ENCODE assay signal across 18 mouse cellular contexts in the genomic region with DNA sequence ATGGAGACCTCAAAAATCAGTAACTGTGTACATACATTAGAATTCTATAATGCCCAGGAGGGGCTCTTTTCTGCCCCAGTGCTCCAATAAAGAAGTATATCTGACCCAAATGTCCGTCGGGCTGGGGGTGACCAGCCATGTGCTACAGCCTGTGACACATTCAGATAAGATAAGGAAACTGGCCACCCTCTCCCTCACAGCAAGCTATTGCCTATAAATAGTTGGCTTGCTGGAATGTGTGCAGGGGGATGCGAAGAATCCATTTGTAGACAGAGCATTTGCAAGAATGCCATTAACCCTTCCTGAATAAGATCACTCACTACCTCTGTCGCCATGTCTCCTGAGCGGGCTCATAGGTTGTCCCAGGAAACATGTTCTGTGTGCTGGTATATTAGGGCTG.
DNase-seq lines count a peak whose midpoint lies in the region; ATAC-seq lines count a peak whose summit lies in the region.
"Had no signal": no experiment of that assay in that cellular context is flagged by ENCODE, and none has a peak within 500 bp of the region (broad histone marks: within the 10 kb centered on the region; RNA-seq: fewer than 3 reads in every experiment).

No protein-coding gene starts in this region.

- 15% methylated on average over 5 of the region's 5 CpGs for WGBS in heart, embryonic 11.5 days (ENCODE audit: insufficient replicate concordance)
- 47% methylated on average over 5 of the region's 5 CpGs for WGBS in intestine, embryonic 14.5 days
- WGBS in intestine, embryonic 16.5 days, result 53% methylated on average over 5 of the region's 5 CpGs
- WGBS in heart, embryonic 16.5 days, result 13% methylated on average over 5 of the region's 5 CpGs

- peaks cover 9% of the 10 kb centered on the region for H3K4me1 ChIP-seq in heart, embryonic 11.5 days (ENCODE audit: control insufficient read depth, insufficient read depth, low read length)
- no peaks in the 10 kb centered on the region for H3K4me1 ChIP-seq in intestine, embryonic 14.5 days (replicated peaks; ENCODE audit: control insufficient read depth, insufficient read depth, low read length)
- 0 out of 2 replicates have a peak, but pooled peaks cover 3% of the 10 kb centered on the region for H3K4me1 ChIP-seq in intestine, embryonic 16.5 days (ENCODE audit: control insufficient read depth, insufficient read depth, low read length)
- H3K4me1 ChIP-seq in heart, embryonic 16.5 days (ENCODE audit: control insufficient read depth, insufficient read depth, low read length), result peaks cover 11% of the 10 kb centered on the region
- H3K4me1 ChIP-seq: embryonic facial prominence, embryonic 10.5 days; forebrain, embryonic 13.5 days; hindbrain, embryonic 10.5 days; kidney, embryonic 15.5 days had no signal

- no peak overlapping the region for H3K9ac ChIP-seq in heart, embryonic 11.5 days (ENCODE audit: low read depth, low read length)
- H3K9ac ChIP-seq in intestine, embryonic 14.5 days (ENCODE audit: low read length), result no peak overlapping the region
- no peak overlapping the region for H3K9ac ChIP-seq in intestine, embryonic 16.5 days (ENCODE audit: low read depth, low read length)
- H3K9ac ChIP-seq in heart, embryonic 16.5 days (ENCODE audit: low read length), result no peak overlapping the region
- H3K9ac ChIP-seq: forebrain, embryonic 13.5 days; forebrain, postnatal 0 days; hindbrain, embryonic 14.5 days; kidney, embryonic 15.5 days had no signal

- 0 out of 2 replicates have a peak overlapping the region, but pooled peaks have one; percentile 20 for H3K4me2 ChIP-seq in heart, embryonic 11.5 days
- H3K4me2 ChIP-seq in intestine, embryonic 14.5 days (ENCODE audit: low read length), result no peak overlapping the region
- H3K4me2 ChIP-seq in intestine, embryonic 16.5 days (ENCODE audit: low read depth, low read length), result no peak overlapping the region
- H3K4me2 ChIP-seq in heart, embryonic 16.5 days (ENCODE audit: low read depth, low read length), result peak overlapping the region; percentile 40; the same call in 1 of the 2 replicates
- H3K4me2 ChIP-seq: forebrain, embryonic 13.5 days; hindbrain, embryonic 14.5 days; kidney, embryonic 15.5 days had no signal

- DNase-seq in heart, adult 9 months (ENCODE audit: low spot score in 2 of 2), result no peak
- DNase-seq in intestine, embryonic 14.5 days (ENCODE audit: low spot score), result peak; percentile 51
- peak; percentile 15 for DNase-seq in heart, postnatal 4 days
- DNase-seq in kidney, postnatal 10 days, result no peak
- DNase-seq: adrenal gland, postnatal 14 days; forebrain, postnatal 0 days; gastrocnemius, postnatal 14 days had no signal

- H3K36me3 ChIP-seq in heart, embryonic 11.5 days (ENCODE audit: control insufficient read depth, insufficient read depth, low read length), result no peaks in the 10 kb centered on the region
- H3K36me3 ChIP-seq in intestine, embryonic 14.5 days (ENCODE audit: control insufficient read depth, insufficient read depth, low read length), result no peaks in the 10 kb centered on the region
- no peaks in the 10 kb centered on the region for H3K36me3 ChIP-seq in intestine, embryonic 16.5 days (ENCODE audit: control insufficient read depth, insufficient read depth, low read length)
- no peaks in the 10 kb centered on the region for H3K36me3 ChIP-seq in heart, embryonic 16.5 days (ENCODE audit: control insufficient read depth, insufficient read depth)
- H3K36me3 ChIP-seq: embryonic facial prominence, embryonic 10.5 days; hindbrain, embryonic 10.5 days; kidney, embryonic 15.5 days had no signal

- peak; percentile 76 for ATAC-seq in heart, embryonic 11.5 days (replicated peaks; ENCODE audit: insufficient number of reproducible peaks, low FRiP score, low TSS enrichment)
- no peak for ATAC-seq in intestine, embryonic 14.5 days (replicated peaks; ENCODE audit: low FRiP score, low TSS enrichment, low read depth)
- no peak for ATAC-seq in intestine, embryonic 16.5 days
- ATAC-seq in heart, embryonic 16.5 days (replicated peaks; ENCODE audit: extremely low read depth, insufficient read depth, low FRiP score), result peak; percentile 91
- ATAC-seq: activated CD4-positive, CD25-positive, alpha-beta regulatory T cell, adult 4 months; forebrain, embryonic 13.5 days; forebrain, postnatal 0 days; Patski had no signal

- peak overlapping the region; percentile 81 for H3K27ac ChIP-seq in heart, embryonic 11.5 days (ENCODE audit: low read depth, low read length)
- H3K27ac ChIP-seq in intestine, embryonic 14.5 days (ENCODE audit: low read depth), result no peak overlapping the region
- no peak overlapping the region for H3K27ac ChIP-seq in intestine, embryonic 16.5 days (ENCODE audit: low read length)
- H3K27ac ChIP-seq in heart, embryonic 16.5 days (ENCODE audit: low read length), result peak overlapping the region; percentile 89
- H3K27ac ChIP-seq: embryonic facial prominence, embryonic 10.5 days; forebrain, embryonic 13.5 days; hindbrain, embryonic 10.5 days; hindbrain, embryonic 14.5 days; kidney, embryonic 15.5 days had no signal

- no peak overlapping the region for H3K4me3 ChIP-seq in heart, embryonic 11.5 days (ENCODE audit: low read depth, low read length)
- H3K4me3 ChIP-seq in intestine, embryonic 14.5 days (ENCODE audit: low read depth, low read length), result no peak overlapping the region
- no peak overlapping the region for H3K4me3 ChIP-seq in intestine, embryonic 16.5 days (ENCODE audit: low read length)
- no peak overlapping the region for H3K4me3 ChIP-seq in heart, embryonic 16.5 days (ENCODE audit: low read length)
- H3K4me3 ChIP-seq: embryonic facial prominence, embryonic 10.5 days; forebrain, embryonic 13.5 days; hindbrain, embryonic 10.5 days; kidney, embryonic 15.5 days had no signal

- H3K27me3 ChIP-seq in heart, embryonic 11.5 days (ENCODE audit: control insufficient read depth, insufficient read depth, low read length), result no peaks in the 10 kb centered on the region
- H3K27me3 ChIP-seq in intestine, embryonic 14.5 days (replicated peaks; ENCODE audit: control insufficient read depth, insufficient read depth, low read length), result no peaks in the 10 kb centered on the region
- no peaks in the 10 kb centered on the region for H3K27me3 ChIP-seq in intestine, embryonic 16.5 days (replicated peaks; ENCODE audit: control insufficient read depth, insufficient read depth, low read length)
- H3K27me3 ChIP-seq in heart, embryonic 16.5 days (ENCODE audit: control insufficient read depth, insufficient read depth, low read length), result no peaks in the 10 kb centered on the region
- H3K27me3 ChIP-seq: CH12.LX; forebrain, embryonic 13.5 days; kidney, embryonic 15.5 days; Patski had no signal

- H3K9me3 ChIP-seq in heart, embryonic 11.5 days (replicated peaks; ENCODE audit: control insufficient read depth, low read length), result 0 out of 2 replicates have a peak, but pooled peaks cover 2% of the 10 kb centered on the region
- H3K9me3 ChIP-seq in intestine, embryonic 14.5 days (ENCODE audit: control insufficient read depth, low read length), result 0 out of 2 replicates have a peak, but pooled peaks cover 4% of the 10 kb centered on the region
- H3K9me3 ChIP-seq in intestine, embryonic 16.5 days (ENCODE audit: control insufficient read depth, low read length), result no peaks in the 10 kb centered on the region; the same call in 1 of the 2 replicates
- peaks cover 3% of the 10 kb centered on the region; the same call in 1 of the 2 replicates for H3K9me3 ChIP-seq in heart, embryonic 16.5 days (replicated peaks; ENCODE audit: control insufficient read depth, low read length)
- H3K9me3 ChIP-seq: embryonic facial prominence, embryonic 10.5 days; forebrain, embryonic 13.5 days; hindbrain, embryonic 10.5 days; kidney, embryonic 15.5 days had no signal

Comparison
In these comparisons a context has a peak if more than half of its experiments do, and no peak if none do; other contexts are left out.
1. DNase-seq: peak in intestine, embryonic 14.5 days (single experiment) and heart, postnatal 4 days (single experiment); none in heart, adult 9 months (0 of 2) and kidney, postnatal 10 days (single experiment).
2. ATAC-seq: peak in heart, embryonic 11.5 days (single experiment) and heart, embryonic 16.5 days (single experiment); none in intestine, embryonic 14.5 days (single experiment) and intestine, embryonic 16.5 days (single experiment).
3. H3K27ac ChIP-seq: peak in heart, embryonic 11.5 days (single experiment) and heart, embryonic 16.5 days (single experiment); none in intestine, embryonic 14.5 days (single experiment) and intestine, embryonic 16.5 days (single experiment).
4. H3K4me2 ChIP-seq: peak in heart, embryonic 11.5 days (single experiment) and heart, embryonic 16.5 days (single experiment); none in intestine, embryonic 14.5 days (single experiment) and intestine, embryonic 16.5 days (single experiment).